Mouse (Mus musculus): ENCODE data around the gene Acsl4. TPM values are rescaled to one million over a fixed set of nuclear protein-coding genes. Genes with fewer than 3 reads are reported as not detected.

Gene Acsl4
- 25.1 TPM for total RNA-seq (2023)

GRCm38 (mm10) chrX:142390247-142390908 is at the start of gene Acsl4:
Gene Acsl4 (minus strand): TSS chrX:142390535.

GRCm38 (mm10) chrX:142305869-142306581 is 84.3 kb downstream of the Acsl4 start, which contains the start of gene Kcne1l:
Gene Kcne1l (minus strand): TSS chrX:142306294.

Other genes with a start within 250 kb of the Acsl4 start
- gene Gucy2f, start 193.6 kb downstream of the Acsl4 start, total RNA-seq (2023) = not detected
- 6.1 TPM for gene Nxt2, start 163.8 kb downstream of the Acsl4 start, total RNA-seq (2023)
- gene Kcne1l, start 84.2 kb downstream of the Acsl4 start, total RNA-seq (2023) = not detected